Mouse (Mus musculus) thymus, postnatal 10 days (tissue): ENCODE measurements around the gene Srprb.

ENCODE experiments used
- DNase-seq, 2 experiments: peaks; one replicate each; pipeline ENCODE4 v3.0.0; 2021; ENCODE audit warnings: low spot score in 2 of 2

Gene Srprb

GRCm38 (mm10) chr9:103146703-103147102 lies 55.2 kb downstream of the Srprb start:
- no peak for DNase-seq

DNA sequence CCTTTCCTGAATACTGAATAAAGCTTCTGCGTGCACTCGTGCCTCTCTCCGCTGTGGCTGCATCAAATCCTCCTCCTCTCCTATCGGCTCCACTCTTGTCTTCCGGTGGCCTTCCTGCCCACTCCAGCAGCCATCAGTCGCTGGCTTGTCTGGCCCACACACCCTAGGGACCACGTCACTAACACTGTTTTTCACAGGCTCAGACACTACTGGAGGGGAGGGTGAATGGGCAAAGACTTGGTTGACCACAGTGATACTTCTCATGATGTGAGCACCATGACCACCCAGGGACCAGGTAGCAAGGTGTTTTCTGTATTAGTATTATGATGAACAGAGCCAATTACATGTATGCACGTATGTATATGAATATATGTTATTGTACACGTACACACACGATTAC lies 55.7 kb downstream of the Srprb start:
- no peak for DNase-seq

GRCm38 (mm10) chr9:103145351-103145750 lies 56.6 kb downstream of the Srprb start:
- no peak for DNase-seq

GRCm38 (mm10) chr9:103143881-103144280 lies 58.1 kb downstream of the Srprb start:
- no peak for DNase-seq

DNA sequence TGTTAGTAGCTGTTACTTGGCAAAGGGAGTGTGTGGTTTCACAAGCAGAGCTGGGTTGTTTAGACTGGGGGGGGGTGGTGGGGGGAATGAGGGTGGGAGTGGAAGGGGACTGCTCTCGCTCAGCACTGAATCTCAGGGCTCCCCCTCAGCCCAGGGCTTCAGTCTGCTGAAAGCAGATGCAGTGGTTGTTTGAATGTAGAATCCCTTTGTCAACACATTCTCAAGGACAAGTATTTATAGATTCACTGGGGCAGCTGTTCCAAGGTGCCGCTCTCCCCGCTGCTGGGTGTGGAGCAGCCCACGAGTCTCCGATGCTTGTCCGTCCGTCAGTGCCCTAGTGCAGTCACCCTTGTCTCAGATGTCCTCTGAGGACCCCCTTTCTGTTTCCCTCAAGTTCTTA lies 60.7 kb downstream of the Srprb start:
- DNase-seq = no peak

GRCm38 (mm10) chr9:103140384-103140783 lies 61.6 kb downstream of the Srprb start:
- no peak for DNase-seq

- no peak for DNase-seq
These were observed 62.5 kb downstream of the Srprb start for GRCm38 (mm10) chr9:103139481-103139880.
